Mouse (Mus musculus): ENCODE measurements around the gene Agbl5.
"Not testable (repeated sequence)": the region's sequence is repeated elsewhere in the genome, so short reads cannot be mapped to it uniquely, and the experiment has no call there.

The Agbl5 gene

GRCm38 (mm10) chr5:30888337-30889087 lies at the start of gene Agbl5:
Gene Agbl5, plus strand, starts transcription at chr5:30888694.
- peak; percentile 94 for DNase-seq

GRCm38 (mm10) chr5:30839731-30840130 lies 48.8 kb upstream of the Agbl5 start:
- DNase-seq = no peak

- no peak for DNase-seq
These were observed 46.6 kb upstream of the Agbl5 start for GRCm38 (mm10) chr5:30841896-30842295.

GRCm38 (mm10) chr5:30849891-30850555 lies 38.5 kb upstream of the Agbl5 start:
- DNase-seq = no peak

- DNase-seq = no peak
These were observed 38.0 kb upstream of the Agbl5 start for GRCm38 (mm10) chr5:30850556-30850925.

- DNase-seq = no peak
These were observed 35.0 kb upstream of the Agbl5 start for GRCm38 (mm10) chr5:30853522-30853921.

- no peak for DNase-seq
These were observed 32.8 kb upstream of the Agbl5 start for GRCm38 (mm10) chr5:30855674-30856073.

- DNase-seq = no peak
These were observed 32.4 kb upstream of the Agbl5 start for GRCm38 (mm10) chr5:30856124-30856523.

GRCm38 (mm10) chr5:30863852-30864251 lies 24.6 kb upstream of the Agbl5 start:
- DNase-seq = no peak

GRCm38 (mm10) chr5:30864322-30864721 lies 24.2 kb upstream of the Agbl5 start:
- no peak for DNase-seq

GRCm38 (mm10) chr5:30866871-30867270 lies 21.6 kb upstream of the Agbl5 start:
- no peak for DNase-seq

GRCm38 (mm10) chr5:30867712-30868111 lies 20.8 kb upstream of the Agbl5 start, which contains the start of gene Tmem214:
Gene Tmem214, plus strand, starts transcription at chr5:30868012.
- DNase-seq = no peak

GRCm38 (mm10) chr5:30868981-30869380 lies 19.5 kb upstream of the Agbl5 start:
- DNase-seq = no peak

- DNase-seq = peak; percentile 94
These were observed 18.9 kb upstream of the Agbl5 start for GRCm38 (mm10) chr5:30869405-30870130.

- no peak for DNase-seq
These were observed 18.4 kb upstream of the Agbl5 start for GRCm38 (mm10) chr5:30870131-30870406.

- DNase-seq = no peak
These were observed 15.9 kb upstream of the Agbl5 start for GRCm38 (mm10) chr5:30872574-30872973.

GRCm38 (mm10) chr5:30874365-30874764 lies 14.1 kb upstream of the Agbl5 start:
- DNase-seq = no peak

- no peak for DNase-seq
These were observed 9.9 kb upstream of the Agbl5 start for GRCm38 (mm10) chr5:30878616-30879015.

GRCm38 (mm10) chr5:30879347-30879943 lies 9.0 kb upstream of the Agbl5 start:
- DNase-seq = no peak

- not testable (repeated sequence) for DNase-seq
These were observed 6.7 kb upstream of the Agbl5 start for GRCm38 (mm10) chr5:30881839-30882238.

- DNase-seq = no peak
These were observed 2.3 kb upstream of the Agbl5 start for GRCm38 (mm10) chr5:30886209-30886608.

- DNase-seq = no peak
These were observed 1.8 kb upstream of the Agbl5 start for GRCm38 (mm10) chr5:30886731-30887130.

- DNase-seq = peak; percentile 46
These were observed 1.1 kb upstream of the Agbl5 start for GRCm38 (mm10) chr5:30887331-30887761.
